Mouse (Mus musculus) heart, postnatal 0 days (tissue): Measurements from ENCODE around the gene Zic1.

Experiments
- CTCF ChIP-seq: IDR thresholded peaks from 2 replicates; pipeline ENCODE4 v1.5.1; 2016; ENCODE audit warnings: antibody characterized with exemption, control low read depth, low read depth
- EP300 ChIP-seq: IDR thresholded peaks from 2 replicates; pipeline ENCODE4 v1.6.1; 2016; ENCODE audit warnings: antibody characterized with exemption, low read depth

DNA sequence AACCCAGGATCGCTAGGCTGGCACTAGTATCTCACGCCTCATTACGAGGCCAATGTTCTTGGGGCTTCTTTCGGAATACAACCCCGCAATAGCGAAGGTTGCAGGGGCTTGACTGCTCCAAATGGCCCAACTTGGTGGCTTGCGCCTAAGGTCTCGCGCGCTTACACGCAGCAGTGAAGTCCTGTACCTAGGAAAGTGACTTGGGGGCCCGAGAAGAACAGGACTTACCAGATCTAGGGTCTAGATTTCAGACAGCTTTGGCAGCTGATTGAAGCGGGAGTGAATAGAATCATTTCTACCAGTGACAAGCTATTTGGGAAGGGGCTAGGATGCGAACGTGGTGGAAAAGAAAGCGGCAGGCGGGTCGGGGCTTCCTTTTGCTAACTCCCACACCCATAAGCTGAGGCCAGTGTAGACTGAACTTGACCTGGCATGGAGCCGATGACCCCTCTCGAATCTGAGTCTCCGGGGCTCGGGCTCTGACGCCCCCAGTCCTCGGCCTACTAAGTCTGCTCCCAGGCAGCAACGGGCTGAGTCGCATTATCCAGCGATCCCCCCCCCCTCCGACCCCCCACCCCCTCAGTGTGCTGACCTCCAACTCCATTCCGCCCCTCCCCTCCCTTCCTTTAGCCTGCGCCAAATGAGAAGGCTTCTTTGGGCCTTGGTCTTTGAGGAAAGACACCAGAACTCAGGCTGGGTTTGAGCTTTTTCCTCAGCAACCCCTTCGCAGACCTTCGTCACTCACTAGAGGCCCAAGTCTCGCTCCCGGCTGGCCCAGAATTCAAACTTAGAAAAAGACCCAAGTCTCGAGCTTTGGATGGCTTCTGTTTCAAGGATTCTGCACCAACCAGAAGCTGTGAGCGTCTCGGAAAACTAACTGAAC is 11.8 kb downstream of the Zic1 start:
- TF ChIP-seq CTCF: no peak
- no peak for TF ChIP-seq EP300
